Mouse (Mus musculus): Measurements from ENCODE around the gene Traf3.

GRCm38 (mm10) chr12:111124601-111125260, 41.4 kb upstream of the Traf3 start:
- TF ChIP-seq CTCF (IDR thresholded peaks at IDR 0.05; ENCODE audit: insufficient read depth, low read depth, low read length), result no peak
- no peak for TF ChIP-seq POLR2A (IDR thresholded peaks at IDR 0.05; ENCODE audit: insufficient read depth, low read depth, low read length)

Measured in olfactory bulb, adult 2 months (tissue).